Mouse (Mus musculus) gastrocnemius, postnatal 25 days (tissue): ENCODE data around the gene Smco3. TPM values are rescaled to one million over a fixed set of nuclear protein-coding genes. Genes with fewer than 3 reads are reported as not detected.
"Not testable (repeated sequence)": the region's sequence is repeated elsewhere in the genome, so short reads cannot be mapped to it uniquely, and the experiment has no call there.

ENCODE experiments used
- DNase-seq: peaks from one replicate; pipeline ENCODE4 v3.0.0; 2022
- microRNA-seq, 2 experiments: library from miRNA; unstranded; fragments of <30 nt; microRNA quantifications; one replicate each; pipeline ENCODE4 v1.2.0; 2021; ENCODE audit warnings: borderline replicate concordance in 2 of 2
- total RNA-seq, 2 experiments: library from RNA; stranded (reverse); gene quantifications; 1 replicate in 1 of 2; 2 replicates in 1 of 2; pipeline ENCODE4 v1.2.3; 2021

Gene Smco3
- total RNA-seq, 2 experiments from 2014 or later: 0.24 to 0.26 TPM

GRCm38 (mm10) chr6:136804705-136805408 lies 30.4 kb downstream of the Smco3 start:
- DNase-seq: no peak

GRCm38 (mm10) chr6:136803739-136804633 lies 31.3 kb downstream of the Smco3 start, which contains the start of gene Hist4h4:
TSS of gene Hist4h4 (minus strand) at chr6:136804415.
- peak; percentile 93 for DNase-seq

GRCm38 (mm10) chr6:136803093-136803738 lies 32.0 kb downstream of the Smco3 start:
- no peak for DNase-seq

- DNase-seq: no peak
Observed at GRCm38 (mm10) chr6:136801274-136801673, 34.0 kb downstream of the Smco3 start.

GRCm38 (mm10) chr6:136800710-136801109 lies 34.5 kb downstream of the Smco3 start:
- no peak for DNase-seq

- not testable (repeated sequence) for DNase-seq
Observed at GRCm38 (mm10) chr6:136797874-136798693, 37.2 kb downstream of the Smco3 start.

- no peak for DNase-seq
Observed at GRCm38 (mm10) chr6:136795850-136796249, 39.4 kb downstream of the Smco3 start.

DNA sequence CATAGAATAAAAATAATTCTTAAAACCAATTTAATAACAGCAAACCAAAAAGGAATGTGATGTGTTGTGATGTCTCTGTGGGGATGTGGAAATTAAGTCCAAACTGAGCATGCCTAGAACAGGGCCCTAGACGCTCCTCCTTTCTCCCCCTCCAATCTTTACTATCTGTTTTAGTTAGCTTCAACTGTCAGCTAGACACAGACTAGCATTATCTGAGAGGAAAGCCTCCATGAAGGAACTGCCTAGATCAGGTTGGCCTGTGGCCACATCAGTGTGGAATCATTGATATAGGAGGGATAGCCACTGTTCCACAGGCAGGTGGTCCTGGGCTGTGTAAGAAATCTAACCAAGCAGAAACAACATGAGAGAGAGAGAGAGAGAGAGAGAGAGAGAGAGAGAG lies 40.1 kb downstream of the Smco3 start:
- no peak for DNase-seq

- no peak for DNase-seq
Observed at GRCm38 (mm10) chr6:136793831-136794525, 41.3 kb downstream of the Smco3 start.

DNA sequence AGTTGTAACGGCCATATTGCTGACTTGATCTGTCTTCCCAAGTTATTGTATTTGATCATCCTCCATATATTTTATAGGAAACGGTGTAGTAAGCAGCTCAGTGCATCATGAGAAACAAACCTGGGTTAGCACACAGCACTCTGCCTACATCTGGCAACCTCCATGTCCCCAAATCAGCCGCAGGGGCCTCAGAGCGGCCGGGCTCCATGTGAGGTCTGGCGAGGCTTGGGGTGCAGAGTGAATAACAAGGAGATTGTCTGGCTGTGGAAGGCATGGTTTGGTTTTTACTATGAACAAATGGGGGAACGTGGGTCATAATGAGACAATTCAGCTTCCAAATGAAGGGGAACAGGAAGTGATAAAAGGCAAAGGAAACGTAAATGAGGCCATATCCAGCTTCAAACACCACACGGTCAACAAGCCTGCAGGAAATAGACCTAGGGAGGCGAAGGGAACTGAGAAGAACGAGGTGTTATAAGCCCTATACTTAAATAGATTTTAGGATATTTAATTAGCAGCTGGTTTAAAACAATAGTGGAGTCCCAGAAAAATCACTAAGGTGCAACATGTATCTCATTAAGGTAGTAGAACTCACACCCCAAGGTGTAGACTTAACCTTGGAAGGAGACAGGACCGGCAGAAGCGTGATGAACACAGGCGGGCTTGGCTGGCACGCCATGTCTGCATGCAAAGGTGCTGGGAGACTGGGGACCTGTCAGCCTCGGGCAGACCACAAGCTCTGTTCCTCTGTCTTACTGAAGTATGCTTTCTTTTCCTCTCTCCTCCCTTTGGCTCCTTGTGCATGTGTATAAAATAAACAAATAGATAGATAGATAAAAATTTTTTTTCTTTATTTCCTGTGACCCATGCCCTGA lies 42.1 kb downstream of the Smco3 start:
- no peak for DNase-seq

DNA sequence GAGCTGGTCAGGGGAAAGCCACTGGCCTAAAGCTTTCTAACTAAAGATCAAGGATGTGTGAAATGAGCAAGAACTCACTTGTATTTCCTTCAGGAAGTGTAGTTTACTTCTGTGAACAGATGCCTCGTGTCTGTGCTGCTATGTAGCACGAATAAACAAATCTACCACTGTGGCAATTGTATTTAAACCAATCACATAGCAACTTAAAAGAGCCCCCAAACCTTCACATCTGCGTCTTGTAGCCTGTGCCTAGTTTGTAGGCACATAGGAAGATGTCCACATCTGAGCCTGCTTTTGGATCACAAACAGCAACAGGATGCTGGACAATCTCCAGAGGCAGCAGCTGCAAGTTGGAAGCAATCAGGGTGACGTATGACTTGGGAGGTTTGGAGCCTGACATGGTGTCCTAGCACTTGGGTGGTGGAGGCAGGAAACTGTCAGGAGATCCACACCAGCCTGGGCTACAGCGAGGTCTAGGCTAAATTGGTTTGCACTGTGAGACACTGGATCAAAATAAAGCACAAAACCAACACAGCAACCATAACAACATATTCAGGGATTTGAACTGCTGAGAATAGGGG lies 45.8 kb downstream of the Smco3 start:
- peak; percentile 72 for DNase-seq

GRCm38 (mm10) chr6:136782761-136783160 lies 52.5 kb downstream of the Smco3 start:
- DNase-seq: no peak

GRCm38 (mm10) chr6:136782146-136782545 lies 53.1 kb downstream of the Smco3 start:
- DNase-seq: no peak

- no peak for DNase-seq
Observed at GRCm38 (mm10) chr6:136781377-136781986, 53.8 kb downstream of the Smco3 start, which contains the start of gene Gucy2c. TSS of gene Gucy2c (minus strand) at chr6:136781765.

Small RNAs within 50 kb of the gene (microRNA-seq; reads per million reads assigned to microRNA genes)
- 0 reads per million in 2 experiments for gene Gm44364

Other genes with a start within 250 kb of the Smco3 start
- 10 to 100 TPM; 18.3 to 18.8 TPM for gene Plbd1, start 173.5 kb downstream of the Smco3 start, total RNA-seq
- gene Gucy2c, start 53.7 kb downstream of the Smco3 start, total RNA-seq: not detected
- gene Hist4h4, start 31.0 kb downstream of the Smco3 start, total RNA-seq: 1 to 10 TPM; 4.7 TPM
- 10 to 100 TPM; 16.4 to 17.9 TPM for gene H2afj, start 27.2 kb downstream of the Smco3 start, total RNA-seq
- gene BC049715, start 7.8 kb downstream of the Smco3 start, total RNA-seq: not detected
- 10 to 100 TPM; 48.1 to 49.0 TPM for gene Wbp11, start 7.2 kb downstream of the Smco3 start, total RNA-seq
- under 1 TPM; 0.18 to 0.54 TPM for gene Art4, start 22.3 kb upstream of the Smco3 start, total RNA-seq
- gene Mgp, start 40.4 kb upstream of the Smco3 start, total RNA-seq: 100 to 1,000 TPM; 102 to 127 TPM
- not detected for gene Erp27, start 86.7 kb upstream of the Smco3 start, total RNA-seq
- gene Pde6h, start 88.4 kb upstream of the Smco3 start, total RNA-seq: not detected
- 10 to 100 TPM in 1 of 2 experiments, 1 to 10 TPM in 1; 6.3 to 12.1 TPM for gene Arhgdib, start 106.4 kb upstream of the Smco3 start, total RNA-seq